Mouse (Mus musculus) thymus, adult 2 months (tissue): ENCODE results near the gene Gpatch2. TPM values are rescaled to one million over a fixed set of nuclear protein-coding genes. Genes with fewer than 3 reads are reported as not detected.

Source experiments
- DNase-seq: peaks from one replicate; pipeline ENCODE4 v3.0.0; 2021
- H3K27ac ChIP-seq: fragments of 200-500 bp; 2 replicates; pipeline ENCODE4 v1.5.1; 2012; ENCODE audit warnings: low read length, control low read depth; ENCODE audit not compliant: control insufficient read depth, insufficient read depth
- H3K27me3 ChIP-seq: fragments of 200-500 bp; 2 replicates; pipeline ENCODE4 v1.6.1; 2012; ENCODE audit warnings: mild to moderate bottlenecking, low read length, moderate library complexity, mixed read lengths; ENCODE audit not compliant: control insufficient read depth, insufficient read depth
- H3K36me3 ChIP-seq: fragments of 200-500 bp; 2 replicates; pipeline ENCODE4 v1.6.1; 2012; ENCODE audit warnings: mild to moderate bottlenecking, low read length, moderate library complexity; ENCODE audit not compliant: control insufficient read depth, insufficient read depth
- H3K4me1 ChIP-seq: fragments of 200-500 bp; replicated peaks from 2 replicates; pipeline ENCODE4 v1.6.1; 2012; ENCODE audit warnings: low read length; ENCODE audit not compliant: control insufficient read depth, insufficient read depth
- H3K4me3 ChIP-seq: fragments of 200-500 bp; 2 replicates; pipeline ENCODE4 v1.5.1; 2012; ENCODE audit warnings: mild to moderate bottlenecking, low read length, control low read depth, moderate library complexity; ENCODE audit not compliant: control insufficient read depth, insufficient read depth
- CTCF ChIP-seq: fragments of 200-500 bp; IDR thresholded peaks from 2 replicates; pipeline ENCODE4 v1.5.1; 2012; ENCODE audit warnings: mild to moderate bottlenecking, control low read depth, low read length, moderate library complexity, borderline replicate concordance; ENCODE audit not compliant: control insufficient read depth, poor library complexity, insufficient read depth; ENCODE audit errors: extremely low read depth
- POLR2A ChIP-seq: fragments of 200-500 bp; IDR thresholded peaks from 2 replicates; pipeline ENCODE4 v1.6.1; 2012; ENCODE audit warnings: mild to moderate bottlenecking, low read length, control low read depth, moderate library complexity; ENCODE audit not compliant: control insufficient read depth, poor library complexity, insufficient read depth; ENCODE audit errors: extremely low read depth
- WGBS: fragments of 180-500 bp; shearing (Covaris S2); methylation state at CpG from one replicate; pipeline ENCODE4 v1.1.7; 2018; 5-methylcytosine and 5-hydroxymethylcytosine counted together
- polyA plus RNA-seq: library from polyadenylated mRNA; depleted of rRNA; stranded (reverse); fragments of >200 nt; gene quantifications from 2 replicates; pipeline ENCODE4 v1.2.3, GENCODE M21; 2012

Gpatch2 gene
- polyA plus RNA-seq, 1 experiment = 13.0 TPM

- H3K4me3 ChIP-seq = no peak overlapping the region
- TF ChIP-seq POLR2A = no peak
- no peak for TF ChIP-seq CTCF
Observed at GRCm38 (mm10) chr1:187277324-187277723, 62.0 kb downstream of the Gpatch2 start.

GRCm38 (mm10) chr1:187278472-187278871 lies 63.2 kb downstream of the Gpatch2 start:
- Histone ChIP-seq H3K27ac (no peak overlapping the region), H3K4me1 (peaks cover 5% of the 10 kb centered on the region; the same call in 1 of the 2 replicates), H3K27me3 (no peaks in the 10 kb centered on the region), H3K36me3 (no peaks in the 10 kb centered on the region), H3K4me3 (no peak overlapping the region)
- TF ChIP-seq CTCF (no peak), POLR2A (no peak)
- WGBS = 74% methylated on average over 5 of the region's 5 CpGs
- DNase-seq = no peak

More at GRCm38 (mm10) chr1:187277324-187277723, 62.0 kb downstream of the Gpatch2 start:
- no peak for DNase-seq
- Histone ChIP-seq H3K4me1 (no peaks in the 10 kb centered on the region), H3K27ac (no peak overlapping the region), H3K27me3 (no peaks in the 10 kb centered on the region), H3K36me3 (no peaks in the 10 kb centered on the region)
- 95% methylated on average over 9 of the region's 9 CpGs for WGBS

- H3K4me3 ChIP-seq = no peak overlapping the region
- DNase-seq = no peak
- H3K27ac ChIP-seq = no peak overlapping the region
- peaks cover 5% of the 10 kb centered on the region; the same call in 1 of the 2 replicates for H3K4me1 ChIP-seq
- H3K27me3 ChIP-seq = no peaks in the 10 kb centered on the region
- H3K36me3 ChIP-seq = no peaks in the 10 kb centered on the region
- WGBS = 86% methylated on average over 4 of the region's 4 CpGs
- TF ChIP-seq POLR2A (no peak), CTCF (no peak)
Observed at GRCm38 (mm10) chr1:187279776-187280175, 64.5 kb downstream of the Gpatch2 start.

- no peak for DNase-seq
- 96% methylated on average over 3 of the region's 3 CpGs for WGBS
- no peaks in the 10 kb centered on the region for H3K27me3 ChIP-seq
- no peaks in the 10 kb centered on the region for H3K36me3 ChIP-seq
- TF ChIP-seq CTCF (no peak), POLR2A (no peak)
- no peak overlapping the region for H3K4me3 ChIP-seq
- peaks cover 5% of the 10 kb centered on the region; the same call in 1 of the 2 replicates for H3K4me1 ChIP-seq
- no peak overlapping the region for H3K27ac ChIP-seq
Observed at GRCm38 (mm10) chr1:187282321-187282720, 67.0 kb downstream of the Gpatch2 start.

GRCm38 (mm10) chr1:187282804-187283203 lies 67.5 kb downstream of the Gpatch2 start:
- no peak for TF ChIP-seq CTCF
- TF ChIP-seq POLR2A = no peak
- H3K4me3 ChIP-seq = no peak overlapping the region
- H3K36me3 ChIP-seq = no peaks in the 10 kb centered on the region
- 55% methylated on average over 6 of the region's 6 CpGs for WGBS
- H3K4me1 ChIP-seq = peaks cover 5% of the 10 kb centered on the region; the same call in 1 of the 2 replicates
- no peak overlapping the region for H3K27ac ChIP-seq
- H3K27me3 ChIP-seq = no peaks in the 10 kb centered on the region
- DNase-seq = no peak

GRCm38 (mm10) chr1:187285735-187286134 lies 70.4 kb downstream of the Gpatch2 start:
- H3K27me3 ChIP-seq = no peaks in the 10 kb centered on the region
- H3K27ac ChIP-seq = no peak overlapping the region
- H3K4me3 ChIP-seq = no peak overlapping the region
- no peaks in the 10 kb centered on the region for H3K36me3 ChIP-seq
- no peak for TF ChIP-seq CTCF
- no peak for TF ChIP-seq POLR2A
- peaks cover 5% of the 10 kb centered on the region; the same call in 1 of the 2 replicates for H3K4me1 ChIP-seq
- DNase-seq = no peak
- 95% methylated on average over 8 of the region's 8 CpGs for WGBS

GRCm38 (mm10) chr1:187286411-187286810 lies 71.1 kb downstream of the Gpatch2 start:
- TF ChIP-seq CTCF = no peak
- TF ChIP-seq POLR2A = no peak
- Histone ChIP-seq H3K4me1 (peaks cover 5% of the 10 kb centered on the region; the same call in 1 of the 2 replicates), H3K27ac (no peak overlapping the region), H3K36me3 (no peaks in the 10 kb centered on the region), H3K27me3 (no peaks in the 10 kb centered on the region), H3K4me3 (no peak overlapping the region)
- no peak for DNase-seq
- WGBS = 70% methylated on average over 4 of the region's 4 CpGs
